Comparison of ENCODE assay signal across 10 mouse cellular contexts in genomic region chr4:137375314-137376278, GRCm38 (mm10). TPM values are rescaled to one million over a fixed set of nuclear protein-coding genes. Genes with fewer than 3 reads are reported as not detected.
A peak's percentile ranks its signal among the peaks of the same experiment; 100 is the strongest.
DNase-seq lines count a peak whose midpoint lies in the region; ATAC-seq and TF ChIP-seq lines count a peak whose summit lies in the region.
"Had no signal": no experiment of that assay in that cellular context is flagged by ENCODE, and none has a peak within 500 bp of the region (broad histone marks: within the 10 kb centered on the region; RNA-seq: fewer than 3 reads in every experiment).

No protein-coding gene starts in this region.

- no peak for DNase-seq in heart, embryonic 10.5 days (ENCODE audit: low spot score)
- no peak for DNase-seq in heart, postnatal 25 days (ENCODE audit: low spot score)
- no peak for DNase-seq in midbrain, postnatal 0 days (ENCODE audit: low spot score)
- no peak for DNase-seq in frontal cortex, postnatal 14 days (ENCODE audit: low spot score in 2 of 2)
- DNase-seq: layer of hippocampus, adult 9-11 months; thymus, postnatal 14 days had no signal

- peak overlapping the region; percentile 62; the same call in 1 of the 2 replicates for H3K27ac ChIP-seq in heart, embryonic 10.5 days
- peak overlapping the region; percentile 47; the same call in 1 of the 2 replicates for H3K27ac ChIP-seq in midbrain, embryonic 13.5 days
- H3K27ac ChIP-seq in midbrain, postnatal 0 days (ENCODE audit: low read depth, low read length): no peak overlapping the region; the same call in 1 of the 2 replicates
- H3K27ac ChIP-seq in embryonic facial prominence, embryonic 15.5 days (replicated peaks): peak overlapping the region; percentile 68
- peak overlapping the region; percentile 33; the same call in 1 of the 2 replicates for H3K27ac ChIP-seq in olfactory bulb, adult 2 months (ENCODE audit: insufficient read depth, low read depth, low read length)

- 39% methylated on average over 19 of the region's 19 CpGs for WGBS in heart, embryonic 10.5 days
- 60% methylated on average over 19 of the region's 19 CpGs for WGBS in midbrain, embryonic 13.5 days
- WGBS in midbrain, postnatal 0 days: 59% methylated on average over 19 of the region's 19 CpGs
- 28% methylated on average over 18 of the region's 19 CpGs for WGBS in embryonic facial prominence, embryonic 15.5 days
- WGBS in olfactory bulb, adult 2 months: 45% methylated on average over 19 of the region's 19 CpGs

- no peaks in the 10 kb centered on the region for H3K36me3 ChIP-seq in heart, embryonic 10.5 days
- no peaks in the 10 kb centered on the region for H3K36me3 ChIP-seq in midbrain, embryonic 13.5 days
- H3K36me3 ChIP-seq in midbrain, postnatal 0 days (ENCODE audit: insufficient read depth, low read length): no peaks in the 10 kb centered on the region
- no peaks in the 10 kb centered on the region for H3K36me3 ChIP-seq in embryonic facial prominence, embryonic 15.5 days

- no peak overlapping the region for H3K9ac ChIP-seq in midbrain, embryonic 13.5 days (replicated peaks)
- no peak overlapping the region for H3K9ac ChIP-seq in midbrain, postnatal 0 days (replicated peaks; ENCODE audit: low read length, poor library complexity, severe bottlenecking)
- H3K9ac ChIP-seq in embryonic facial prominence, embryonic 15.5 days: no peak overlapping the region

- H3K27me3 ChIP-seq in heart, embryonic 10.5 days (ENCODE audit: insufficient read depth, poor library complexity, severe bottlenecking): no peaks in the 10 kb centered on the region
- no peaks in the 10 kb centered on the region for H3K27me3 ChIP-seq in midbrain, embryonic 13.5 days
- H3K27me3 ChIP-seq in midbrain, postnatal 0 days (ENCODE audit: insufficient read depth, low read length): no peaks in the 10 kb centered on the region
- H3K27me3 ChIP-seq in embryonic facial prominence, embryonic 15.5 days: no peaks in the 10 kb centered on the region

- TF ChIP-seq CTCF in midbrain, postnatal 0 days (IDR thresholded peaks at IDR 0.05): no peak
- no peak for TF ChIP-seq CTCF in olfactory bulb, adult 2 months (IDR thresholded peaks at IDR 0.05; ENCODE audit: insufficient read depth, low read depth, low read length)

- no peak overlapping the region for H3K4me2 ChIP-seq in midbrain, embryonic 13.5 days (replicated peaks)
- no peak overlapping the region for H3K4me2 ChIP-seq in midbrain, postnatal 0 days (ENCODE audit: low read depth, low read length, poor library complexity, severe bottlenecking)
- H3K4me2 ChIP-seq in embryonic facial prominence, embryonic 15.5 days (replicated peaks): no peak overlapping the region

- no peak for ATAC-seq in midbrain, embryonic 13.5 days
- ATAC-seq in midbrain, postnatal 0 days (ENCODE audit: low FRiP score): no peak
- ATAC-seq in embryonic facial prominence, embryonic 15.5 days (ENCODE audit: insufficient number of reproducible peaks, low FRiP score, low TSS enrichment, low read depth): 0 out of 2 replicates have a peak, but pooled peaks have one; percentile 35
- no peak for ATAC-seq in activated CD4-positive, CD25-positive, alpha-beta regulatory T cell, adult 4 months

- TF ChIP-seq POLR2A in olfactory bulb, adult 2 months (IDR thresholded peaks at IDR 0.05; ENCODE audit: insufficient read depth, low read depth, low read length): no peak

- H3K9me3 ChIP-seq in heart, embryonic 10.5 days: no peaks in the 10 kb centered on the region
- H3K9me3 ChIP-seq in midbrain, embryonic 13.5 days: no peaks in the 10 kb centered on the region
- H3K9me3 ChIP-seq in midbrain, postnatal 0 days (ENCODE audit: low read length): no peaks in the 10 kb centered on the region
- no peaks in the 10 kb centered on the region for H3K9me3 ChIP-seq in embryonic facial prominence, embryonic 15.5 days (replicated peaks)

- H3K4me3 ChIP-seq in heart, embryonic 10.5 days: peak overlapping the region; percentile 19
- H3K4me3 ChIP-seq in midbrain, embryonic 13.5 days (replicated peaks): no peak overlapping the region
- H3K4me3 ChIP-seq in midbrain, postnatal 0 days (ENCODE audit: low read depth, low read length): no peak overlapping the region
- H3K4me3 ChIP-seq in embryonic facial prominence, embryonic 15.5 days (replicated peaks): no peak overlapping the region
- H3K4me3 ChIP-seq in olfactory bulb, adult 2 months (ENCODE audit: insufficient read depth, low read depth, low read length): no peak overlapping the region

- H3K4me1 ChIP-seq in heart, embryonic 10.5 days: peaks cover 27% of the 10 kb centered on the region
- peaks cover under 1% of the 10 kb centered on the region for H3K4me1 ChIP-seq in midbrain, embryonic 13.5 days (replicated peaks)
- peaks cover under 1% of the 10 kb centered on the region; the same call in 1 of the 2 replicates for H3K4me1 ChIP-seq in midbrain, postnatal 0 days (ENCODE audit: insufficient read depth, low read length)
- peaks cover 15% of the 10 kb centered on the region; the same call in 1 of the 2 replicates for H3K4me1 ChIP-seq in embryonic facial prominence, embryonic 15.5 days
- H3K4me1 ChIP-seq in olfactory bulb, adult 2 months (ENCODE audit: control insufficient read depth, insufficient read depth, low read length): peaks cover 15% of the 10 kb centered on the region

- intact Hi-C loops in heart, postnatal 25 days (cut with DNase I): no loop called here

RNA-seq across cellular contexts. Expression of gene Cdc42, which starts 18.1 kb away (rescaled TPM):
- 550 and 560 TPM in 2 replicates for polyA plus RNA-seq in heart, embryonic 10.5 days (2016; fragmentation: Nextera tagmentation; extraction: Ambion mirVana)
- 100 to 1,000 TPM; 153 to 169 TPM for total RNA-seq in heart, postnatal 25 days (2021)
- polyA plus RNA-seq in midbrain, embryonic 13.5 days (2015; fragmentation: Nextera tagmentation; extraction: Ambion mirVana): 749 and 804 TPM in 2 replicates
- 583 and 680 TPM in 2 replicates for total RNA-seq in midbrain, postnatal 0 days (2014; rRNA removed)
- polyA plus RNA-seq in midbrain, postnatal 0 days (2015; fragmentation: Nextera tagmentation; extraction: Ambion mirVana): 1,182 and 1,189 TPM in 2 replicates
- 672 and 685 TPM in 2 replicates for polyA plus RNA-seq in embryonic facial prominence, embryonic 15.5 days (2015; fragmentation: Nextera tagmentation; extraction: Ambion mirVana)
- polyA plus RNA-seq in olfactory bulb, adult 2 months (2012; ENCODE audit: insufficient read depth, insufficient read length, low replicate concordance, missing spikeins): 274 TPM in 1 of 2 replicates, not detected in the other
- polyA plus RNA-seq in activated CD4-positive, CD25-positive, alpha-beta regulatory T cell, adult 4 months (2017; shearing (Covaris generic)): 100 to 1,000 TPM; 726 to 745 TPM

RNA-seq across cellular contexts. Expression of gene Cela3a, which starts 34.0 kb away (rescaled TPM):
- not detected in 2 replicates for polyA plus RNA-seq in heart, embryonic 10.5 days (2016; fragmentation: Nextera tagmentation; extraction: Ambion mirVana)
- not detected for total RNA-seq in heart, postnatal 25 days (2021)
- not detected in 2 replicates for polyA plus RNA-seq in midbrain, embryonic 13.5 days (2015; fragmentation: Nextera tagmentation; extraction: Ambion mirVana)
- total RNA-seq in midbrain, postnatal 0 days (2014; rRNA removed): not detected in 2 replicates
- not detected in 2 replicates for polyA plus RNA-seq in midbrain, postnatal 0 days (2015; fragmentation: Nextera tagmentation; extraction: Ambion mirVana)
- polyA plus RNA-seq in embryonic facial prominence, embryonic 15.5 days (2015; fragmentation: Nextera tagmentation; extraction: Ambion mirVana): not detected in 2 replicates
- not detected in 2 replicates for polyA plus RNA-seq in olfactory bulb, adult 2 months (2012; ENCODE audit: insufficient read depth, insufficient read length, low replicate concordance, missing spikeins)
- not detected for polyA plus RNA-seq in activated CD4-positive, CD25-positive, alpha-beta regulatory T cell, adult 4 months (2017; shearing (Covaris generic))

RNA-seq across cellular contexts. Expression of gene Cela3b, which starts 54.7 kb away (rescaled TPM):
- not detected in 2 replicates for polyA plus RNA-seq in heart, embryonic 10.5 days (2016; fragmentation: Nextera tagmentation; extraction: Ambion mirVana)
- total RNA-seq in heart, postnatal 25 days (2021): not detected
- not detected in 2 replicates for polyA plus RNA-seq in midbrain, embryonic 13.5 days (2015; fragmentation: Nextera tagmentation; extraction: Ambion mirVana)
- not detected in 2 replicates for total RNA-seq in midbrain, postnatal 0 days (2014; rRNA removed)
- not detected in 2 replicates for polyA plus RNA-seq in midbrain, postnatal 0 days (2015; fragmentation: Nextera tagmentation; extraction: Ambion mirVana)
- polyA plus RNA-seq in embryonic facial prominence, embryonic 15.5 days (2015; fragmentation: Nextera tagmentation; extraction: Ambion mirVana): not detected in 2 replicates
- not detected in 2 replicates for polyA plus RNA-seq in olfactory bulb, adult 2 months (2012; ENCODE audit: insufficient read depth, insufficient read length, low replicate concordance, missing spikeins)
- not detected for polyA plus RNA-seq in activated CD4-positive, CD25-positive, alpha-beta regulatory T cell, adult 4 months (2017; shearing (Covaris generic))
